Mouse (Mus musculus) lung, adult 2 months (tissue): ENCODE measurements at regions not wholly inside any gene's neighbourhood (a gene's known extent, or its start where the extent isn't known, plus 50 kb on each side); places are given as distances from the start of the nearest gene placed in this dataset.

Source experiments
- CTCF ChIP-seq: fragments of 200-500 bp; IDR thresholded peaks from 2 replicates; pipeline ENCODE4 v1.5.1; 2011; ENCODE audit warnings: mild to moderate bottlenecking, low read length, control low read depth; ENCODE audit not compliant: insufficient read depth
- POLR2A ChIP-seq: fragments of 200-500 bp; IDR thresholded peaks from 2 replicates; pipeline ENCODE4 v1.6.1; 2011; ENCODE audit warnings: low read depth, mild to moderate bottlenecking, control low read depth, low read length, borderline replicate concordance; ENCODE audit errors: extremely low read depth

DNA sequence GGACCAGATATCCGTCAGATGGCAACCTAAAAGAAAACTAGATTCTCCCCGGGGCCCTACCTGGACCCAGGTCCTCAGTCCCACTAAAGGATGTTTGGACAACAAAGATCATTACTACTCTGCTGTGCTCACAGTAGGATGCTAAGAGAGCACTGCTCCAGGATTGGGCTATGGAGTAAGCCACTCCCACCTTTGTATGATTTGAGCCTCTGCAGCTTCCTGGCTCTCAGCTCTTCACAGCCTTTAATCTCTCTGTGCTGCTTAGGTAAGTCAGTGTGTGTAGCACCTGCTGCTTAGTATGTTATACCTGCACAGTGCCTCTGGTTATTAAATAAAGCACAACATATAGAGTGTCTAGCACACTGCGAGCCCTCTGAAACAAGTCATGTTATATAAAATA, 82.6 kb upstream of the 1110032F04Rik start:
- TF ChIP-seq CTCF (no peak), POLR2A (no peak)
